Mouse (Mus musculus): ENCODE results near the gene Calm5. TPM values are rescaled to one million over a fixed set of nuclear protein-coding genes. Genes with fewer than 3 reads are reported as not detected.
"Not testable (repeated sequence)": the region's sequence is repeated elsewhere in the genome, so short reads cannot be mapped to it uniquely, and the experiment has no call there.

Calm5 gene
- polyA plus RNA-seq, 1 experiment from 2014 or later: not detected

DNA sequence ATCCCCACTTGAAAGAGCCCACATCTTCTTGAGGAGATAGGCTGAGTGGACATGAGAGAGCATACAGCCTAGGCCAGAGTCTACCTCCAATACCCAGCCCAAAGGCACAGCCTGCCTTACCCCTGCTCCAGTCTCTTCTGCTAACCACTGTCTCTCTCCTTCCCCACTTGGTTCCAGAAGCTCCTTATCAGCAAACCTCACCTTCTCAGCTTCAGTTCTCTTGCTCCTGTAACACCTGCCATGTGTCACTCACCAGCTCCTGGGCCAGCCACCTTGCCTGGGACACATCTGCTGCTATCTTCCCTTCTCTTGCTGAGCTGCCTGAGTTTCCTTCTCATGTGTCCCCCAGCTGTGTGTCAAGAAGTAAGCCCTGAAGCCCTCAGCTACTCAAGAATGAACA is 20.3 kb upstream of the Calm5 start:
- not testable (repeated sequence) for H3K4me1 ChIP-seq (replicated peaks); H3K27me3 ChIP-seq; ATAC-seq (ENCODE audit: low FRiP score); H3K27ac ChIP-seq; H3K9ac ChIP-seq; H3K4me3 ChIP-seq; H3K9me3 ChIP-seq; H3K4me2 ChIP-seq; H3K36me3 ChIP-seq

DNA sequence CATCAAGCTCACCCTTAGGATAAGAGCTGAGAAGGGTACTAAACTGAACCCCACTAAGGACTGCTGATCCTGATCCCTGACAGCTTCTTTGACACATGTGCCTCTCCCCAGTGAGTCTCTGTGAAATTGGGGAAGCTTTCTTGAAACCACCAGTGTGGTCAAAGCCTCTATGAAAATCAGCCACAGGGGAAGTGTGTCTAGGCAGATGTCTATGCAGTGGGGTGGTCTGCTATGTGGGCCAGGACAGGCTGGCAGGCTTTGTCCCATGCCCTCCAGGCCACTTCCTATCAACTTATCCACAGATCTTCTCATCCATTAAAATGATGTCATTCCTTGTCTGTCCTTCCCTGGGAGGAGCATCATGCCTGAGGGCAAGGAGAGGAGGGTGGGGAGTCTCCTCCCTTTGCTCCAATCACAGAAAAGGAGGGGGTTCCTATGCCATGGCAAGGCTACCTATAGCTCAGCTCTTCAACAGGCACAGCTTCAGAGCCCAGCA is 16.6 kb upstream of the Calm5 start, which contains the start of gene Calm4:
Calm4 (plus strand) TSS at position 446 of the 496 bp plus-strand sequence.
- not testable (repeated sequence) for ATAC-seq (ENCODE audit: low FRiP score); H3K27me3 ChIP-seq; H3K4me1 ChIP-seq (replicated peaks); H3K9me3 ChIP-seq; H3K4me2 ChIP-seq; H3K9ac ChIP-seq; H3K36me3 ChIP-seq; H3K4me3 ChIP-seq; H3K27ac ChIP-seq

DNA sequence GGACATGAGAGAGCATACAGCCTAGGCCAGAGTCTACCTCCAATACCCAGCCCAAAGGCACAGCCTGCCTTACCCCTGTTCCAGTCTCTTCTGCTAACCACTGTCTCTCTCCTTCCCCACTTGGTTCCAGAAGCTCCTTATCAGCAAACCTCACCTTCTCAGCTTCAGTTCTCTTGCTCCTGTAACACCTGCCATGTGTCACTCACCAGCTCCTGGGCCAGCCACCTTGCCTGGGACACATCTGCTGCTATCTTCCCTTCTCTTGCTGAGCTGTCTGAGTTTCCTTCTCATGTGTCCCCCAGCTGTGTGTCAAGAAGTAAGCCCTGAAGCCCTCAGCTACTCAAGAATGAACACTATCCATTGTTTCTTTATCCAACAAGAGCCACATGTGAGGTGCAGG is 13.3 kb upstream of the Calm5 start:
- not testable (repeated sequence) for H3K27ac ChIP-seq; H3K9ac ChIP-seq; H3K36me3 ChIP-seq; H3K9me3 ChIP-seq; ATAC-seq (ENCODE audit: low FRiP score); H3K27me3 ChIP-seq; H3K4me2 ChIP-seq; H3K4me1 ChIP-seq (replicated peaks); H3K4me3 ChIP-seq

GRCm38 (mm10) chr13:3850330-3850729 is 3.6 kb upstream of the Calm5 start:
- H3K27me3 ChIP-seq: no peaks in the 10 kb centered on the region
- no peak overlapping the region for H3K27ac ChIP-seq
- WGBS: 91% methylated on average over 1 of the region's 1 CpGs
- no peak for ATAC-seq (ENCODE audit: low FRiP score)
- no peaks in the 10 kb centered on the region for H3K36me3 ChIP-seq
- H3K9me3 ChIP-seq: no peaks in the 10 kb centered on the region
- no peaks in the 10 kb centered on the region for H3K4me1 ChIP-seq (replicated peaks)
- no peak overlapping the region for H3K4me2 ChIP-seq
- H3K4me3 ChIP-seq: no peak overlapping the region
- H3K9ac ChIP-seq: no peak overlapping the region

DNA sequence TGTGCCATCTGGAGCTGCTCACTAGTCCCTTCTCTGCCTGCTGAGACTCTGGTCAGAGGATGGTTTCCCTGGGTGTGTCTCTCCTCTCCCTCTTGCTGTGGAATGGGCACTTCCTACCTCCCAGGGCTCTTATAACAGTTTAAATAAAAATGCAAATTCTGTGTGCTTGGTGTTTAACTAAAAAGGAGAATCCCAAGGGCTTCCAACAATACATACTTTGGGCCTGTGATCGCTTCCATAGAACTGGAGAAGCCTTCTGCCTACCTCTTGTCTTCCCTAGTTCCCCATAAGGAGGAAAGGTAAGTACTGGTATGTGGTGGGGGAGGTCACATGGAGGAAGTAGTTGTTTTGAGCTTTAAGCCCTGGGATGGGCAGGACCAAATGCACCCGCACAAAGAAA is 883 bp downstream of the Calm5 start:
- ATAC-seq (ENCODE audit: low FRiP score): no peak
- 90% methylated on average over 2 of the region's 2 CpGs for WGBS
- no peak overlapping the region for H3K4me3 ChIP-seq
- H3K9me3 ChIP-seq: no peaks in the 10 kb centered on the region
- no peak overlapping the region for H3K27ac ChIP-seq
- H3K4me2 ChIP-seq: no peak overlapping the region
- H3K4me1 ChIP-seq (replicated peaks): no peaks in the 10 kb centered on the region
- H3K36me3 ChIP-seq: no peaks in the 10 kb centered on the region
- no peak overlapping the region for H3K9ac ChIP-seq
- H3K27me3 ChIP-seq: no peaks in the 10 kb centered on the region

DNA sequence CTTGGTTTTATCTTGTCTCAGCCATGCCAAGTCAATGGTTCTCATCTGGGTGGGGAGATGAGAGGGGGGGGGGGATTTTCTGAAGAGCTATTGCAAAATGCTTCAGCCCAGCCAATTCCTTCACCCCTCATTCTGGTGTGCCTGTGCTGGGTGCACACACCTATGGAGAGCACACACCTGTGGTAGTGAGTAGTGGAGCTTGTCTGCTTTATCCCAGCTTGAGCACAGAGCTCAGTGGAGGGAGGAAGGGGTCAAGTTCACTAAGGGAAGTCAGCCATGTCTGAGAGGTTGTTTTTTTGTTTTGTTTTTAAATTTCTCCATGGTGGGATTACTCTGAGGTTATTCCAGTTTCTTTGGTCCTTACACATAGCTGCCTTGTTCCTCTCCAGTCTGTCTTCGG is 2.3 kb downstream of the Calm5 start:
- Histone ChIP-seq H3K4me2 (no peak overlapping the region), H3K27me3 (no peaks in the 10 kb centered on the region), H3K36me3 (no peaks in the 10 kb centered on the region), H3K4me1 (replicated peaks) (no peaks in the 10 kb centered on the region), H3K4me3 (no peak overlapping the region), H3K27ac (no peak overlapping the region), H3K9ac (no peak overlapping the region), H3K9me3 (no peaks in the 10 kb centered on the region)
- ATAC-seq (ENCODE audit: low FRiP score): no peak
- 84% methylated on average over 1 of the region's 1 CpGs for WGBS

GRCm38 (mm10) chr13:3861251-3861650 is 7.3 kb downstream of the Calm5 start:
- Histone ChIP-seq H3K27me3 (no peaks in the 10 kb centered on the region), H3K27ac (no peak overlapping the region), H3K4me3 (no peak overlapping the region), H3K4me2 (no peak overlapping the region), H3K4me1 (replicated peaks) (no peaks in the 10 kb centered on the region), H3K9ac (no peak overlapping the region), H3K36me3 (no peaks in the 10 kb centered on the region), H3K9me3 (no peaks in the 10 kb centered on the region)
- WGBS: 92% methylated on average over 8 of the region's 8 CpGs
- ATAC-seq (ENCODE audit: low FRiP score): no peak

- ATAC-seq (ENCODE audit: low FRiP score): no peak
- Histone ChIP-seq H3K9ac (no peak overlapping the region), H3K27me3 (no peaks in the 10 kb centered on the region), H3K9me3 (no peaks in the 10 kb centered on the region), H3K36me3 (no peaks in the 10 kb centered on the region), H3K4me2 (no peak overlapping the region), H3K4me3 (no peak overlapping the region), H3K4me1 (replicated peaks) (no peaks in the 10 kb centered on the region), H3K27ac (no peak overlapping the region)
- WGBS: 78% methylated on average over 3 of the region's 3 CpGs
These were observed 8.4 kb downstream of the Calm5 start for GRCm38 (mm10) chr13:3862325-3862724.

DNA sequence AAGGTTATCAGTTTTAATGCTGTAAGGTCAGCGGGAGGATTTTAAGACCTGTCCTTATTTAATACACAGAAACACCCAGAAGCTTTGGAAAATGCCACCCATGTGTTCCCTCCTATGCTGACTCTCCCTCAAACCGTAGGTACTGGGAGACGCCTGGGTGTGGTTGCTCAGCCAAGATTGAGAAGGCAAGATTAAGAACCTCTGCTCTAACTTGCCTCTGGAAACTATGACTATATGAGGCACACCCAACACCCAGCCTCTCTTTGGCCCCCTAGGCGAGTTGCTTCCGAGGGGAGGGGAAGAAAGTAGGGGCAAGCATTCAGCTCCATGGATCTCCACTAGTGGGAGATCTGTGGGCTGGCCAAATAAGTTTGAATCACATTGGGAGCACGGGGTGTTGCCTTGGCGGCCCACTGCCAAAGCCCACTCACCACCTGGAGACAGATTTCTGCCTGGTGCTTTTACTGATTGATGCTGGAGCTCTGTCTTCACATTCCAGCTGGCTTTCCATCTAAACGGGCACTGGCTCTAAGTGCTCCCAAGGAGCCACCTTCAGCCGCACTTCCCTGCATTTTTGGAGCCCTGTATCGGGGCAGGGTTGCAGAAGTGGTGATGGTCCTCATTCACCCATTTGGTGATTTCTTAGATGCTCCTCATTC is 9.1 kb downstream of the Calm5 start:
- Histone ChIP-seq H3K4me1 (replicated peaks) (no peaks in the 10 kb centered on the region), H3K27me3 (no peaks in the 10 kb centered on the region), H3K4me3 (no peak overlapping the region), H3K9ac (no peak overlapping the region), H3K9me3 (no peaks in the 10 kb centered on the region), H3K27ac (no peak overlapping the region), H3K36me3 (no peaks in the 10 kb centered on the region), H3K4me2 (no peak overlapping the region)
- no peak for ATAC-seq (ENCODE audit: low FRiP score)
- WGBS: 92% methylated on average over 10 of the region's 10 CpGs

GRCm38 (mm10) chr13:3865648-3866354 is 11.8 kb downstream of the Calm5 start:
- Histone ChIP-seq H3K36me3 (no peaks in the 10 kb centered on the region), H3K4me1 (replicated peaks) (no peaks in the 10 kb centered on the region), H3K4me3 (no peak overlapping the region), H3K27me3 (no peaks in the 10 kb centered on the region), H3K27ac (no peak overlapping the region), H3K9me3 (no peaks in the 10 kb centered on the region), H3K4me2 (no peak overlapping the region), H3K9ac (no peak overlapping the region)
- 84% methylated on average over 14 of the region's 14 CpGs for WGBS
- ATAC-seq (ENCODE audit: low FRiP score): no peak

DNA sequence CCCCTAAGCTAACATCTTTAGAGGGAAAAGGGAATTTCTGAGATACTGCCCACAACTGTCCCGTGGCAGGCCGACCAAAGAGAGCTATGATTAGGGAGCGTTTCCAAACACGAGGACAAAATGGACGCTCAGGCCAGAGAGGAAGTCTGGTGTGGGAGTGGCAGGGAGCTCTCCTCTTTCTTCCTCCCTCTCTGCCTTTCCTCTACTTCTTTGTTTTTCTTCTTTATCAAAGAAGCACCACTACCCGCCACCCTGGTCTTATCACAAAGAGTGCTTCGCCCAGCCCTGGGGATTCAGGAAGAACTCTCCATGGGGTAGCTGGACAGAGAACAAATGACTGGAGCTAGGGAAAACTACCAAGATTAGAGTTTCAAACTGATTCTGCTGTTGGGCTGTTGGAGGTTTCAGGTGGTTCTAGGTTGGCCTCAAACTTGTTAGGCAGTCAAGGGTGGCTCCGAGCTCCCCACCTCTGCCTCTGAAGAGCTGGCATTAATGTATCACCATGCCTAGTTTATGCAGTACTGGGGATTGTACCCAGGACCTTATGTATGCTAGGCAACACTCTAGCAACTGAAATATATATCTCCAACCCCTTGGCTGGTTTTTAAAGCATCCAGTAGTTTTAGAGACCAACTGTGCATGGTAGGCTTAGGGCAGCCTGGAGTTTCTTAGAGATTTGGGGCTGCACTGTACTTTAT is 12.5 kb downstream of the Calm5 start:
- Histone ChIP-seq H3K27ac (no peak overlapping the region), H3K4me2 (no peak overlapping the region), H3K36me3 (no peaks in the 10 kb centered on the region), H3K9ac (no peak overlapping the region), H3K4me3 (no peak overlapping the region), H3K4me1 (replicated peaks) (no peaks in the 10 kb centered on the region), H3K9me3 (no peaks in the 10 kb centered on the region), H3K27me3 (no peaks in the 10 kb centered on the region)
- 86% methylated on average over 8 of the region's 8 CpGs for WGBS
- ATAC-seq (ENCODE audit: low FRiP score): no peak

- no peak for ATAC-seq (ENCODE audit: low FRiP score)
- WGBS: 90% methylated on average over 6 of the region's 6 CpGs
- Histone ChIP-seq H3K9ac (no peak overlapping the region), H3K4me2 (no peak overlapping the region), H3K27ac (no peak overlapping the region), H3K4me1 (replicated peaks) (no peaks in the 10 kb centered on the region), H3K36me3 (no peaks in the 10 kb centered on the region), H3K27me3 (no peaks in the 10 kb centered on the region), H3K4me3 (no peak overlapping the region), H3K9me3 (no peaks in the 10 kb centered on the region)
These were observed 13.2 kb downstream of the Calm5 start for GRCm38 (mm10) chr13:3867158-3867557.

DNA sequence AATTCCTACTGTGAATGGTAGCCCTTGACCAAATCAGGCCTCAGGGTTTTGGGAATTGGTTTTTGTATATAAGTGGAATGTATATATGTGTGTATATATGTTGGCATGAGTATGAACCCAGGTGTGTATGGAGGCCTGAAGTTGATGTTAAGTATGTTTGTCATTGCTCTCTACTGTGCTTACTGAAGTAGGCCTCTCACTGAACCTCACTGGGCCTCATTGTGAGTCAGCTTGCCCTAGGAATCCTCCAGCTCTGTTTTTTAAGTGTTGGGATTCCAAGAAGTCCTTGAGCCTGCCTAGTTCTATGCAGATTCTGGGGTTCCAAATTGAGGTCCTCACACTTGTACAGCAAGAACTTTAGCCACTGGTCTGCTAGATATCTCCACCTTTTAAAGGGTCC is 15.9 kb downstream of the Calm5 start:
- no peak overlapping the region for H3K27ac ChIP-seq
- H3K4me3 ChIP-seq: no peak overlapping the region
- no peak for ATAC-seq (ENCODE audit: low FRiP score)
- no peak overlapping the region for H3K4me2 ChIP-seq
- H3K36me3 ChIP-seq: no peaks in the 10 kb centered on the region
- H3K9ac ChIP-seq: no peak overlapping the region
- no peaks in the 10 kb centered on the region for H3K4me1 ChIP-seq (replicated peaks)
- H3K27me3 ChIP-seq: no peaks in the 10 kb centered on the region
- H3K9me3 ChIP-seq: no peaks in the 10 kb centered on the region

Data from hindbrain, embryonic 13.5 days (tissue).